Mouse (Mus musculus) ES-Bruce4 (cell line): ENCODE results near the gene H2al1b. TPM values are rescaled to one million over a fixed set of nuclear protein-coding genes. Genes with fewer than 3 reads are reported as not detected.
"Not testable (repeated sequence)": the region's sequence is repeated elsewhere in the genome, so short reads cannot be mapped to it uniquely, and the experiment has no call there.

ENCODE experiments used
- H3K27ac ChIP-seq: 2 replicates; pipeline ENCODE4 v1.5.1; 2012; ENCODE audit warnings: low read length, inconsistent platforms; ENCODE audit not compliant: insufficient read depth
- H3K27me3 ChIP-seq: 2 replicates; pipeline ENCODE4 v1.6.1; 2012; ENCODE audit warnings: mild to moderate bottlenecking, low read length, inconsistent platforms; ENCODE audit not compliant: control insufficient read depth, poor library complexity, insufficient read depth, severe bottlenecking
- H3K36me3 ChIP-seq: 2 replicates; pipeline ENCODE4 v1.6.1; 2012; ENCODE audit warnings: inconsistent platforms, mild to moderate bottlenecking, low read length, moderate library complexity; ENCODE audit not compliant: control insufficient read depth, poor library complexity, insufficient read depth, severe bottlenecking
- H3K4me1 ChIP-seq: one replicate; pipeline ENCODE4 v1.8.1; 2011; ENCODE audit warnings: low read length; ENCODE audit not compliant: control insufficient read depth, insufficient read depth
- H3K4me3 ChIP-seq: 2 replicates; pipeline ENCODE4 v1.5.1; 2011; ENCODE audit warnings: low read depth, mild to moderate bottlenecking, low read length
- H3K9ac ChIP-seq: 2 replicates; pipeline ENCODE4 v1.6.1; 2012; ENCODE audit warnings: low read depth, mild to moderate bottlenecking, inconsistent platforms; ENCODE audit not compliant: poor library complexity, severe bottlenecking
- H3K9me3 ChIP-seq: replicated peaks from 2 replicates; pipeline ENCODE4 v1.6.1; 2012; ENCODE audit warnings: mild to moderate bottlenecking, low read length, inconsistent platforms; ENCODE audit not compliant: control insufficient read depth, poor library complexity, insufficient read depth, severe bottlenecking
- CTCF ChIP-seq: IDR thresholded peaks from one replicate; pipeline ENCODE4 v1.8.1; 2011; ENCODE audit warnings: low read depth, low read length
- EP300 ChIP-seq: IDR thresholded peaks from 2 replicates; pipeline ENCODE4 v1.6.1; 2011; ENCODE audit warnings: low read depth, low read length; ENCODE audit not compliant: insufficient read depth
- POLR2A ChIP-seq: IDR thresholded peaks from one replicate; pipeline ENCODE4 v1.8.1; 2011; ENCODE audit warnings: low read length; ENCODE audit not compliant: insufficient read depth
- polyA plus RNA-seq: library from polyadenylated mRNA; stranded (reverse); fragments of >200 nt; gene quantifications from 2 replicates; pipeline ENCODE4 v1.2.4, GENCODE M21; 2011; ENCODE audit warnings: low read depth; ENCODE audit not compliant: missing spikeins, insufficient read depth, insufficient read length

The H2al1b gene
- not detected in 2 replicates for polyA plus RNA-seq

DNA sequence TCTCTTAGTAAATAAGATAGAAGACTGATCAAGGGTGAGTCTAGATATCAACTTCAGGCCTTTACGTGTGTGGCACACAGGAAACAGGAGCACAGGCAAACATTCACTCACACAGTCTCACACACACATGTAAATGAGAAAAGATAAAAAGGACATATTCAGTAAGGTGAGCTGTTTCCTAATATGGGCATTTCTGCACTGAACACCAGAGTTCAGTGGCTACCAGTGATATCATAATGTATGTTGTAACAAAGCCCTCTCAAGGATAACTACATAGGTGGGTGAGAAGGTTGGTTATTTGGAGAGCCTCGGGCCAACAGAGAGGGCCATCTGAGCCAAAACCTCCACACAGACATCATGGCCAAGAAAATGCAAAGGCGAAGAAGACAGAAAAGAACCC, at the start of gene H2al1b:
Gene H2al1b, plus strand, starts transcription at position 301 of the 400 bp plus-strand sequence.
- H3K27ac ChIP-seq, H3K27me3 ChIP-seq, H3K9me3 ChIP-seq, H3K4me3 ChIP-seq, H3K4me1 ChIP-seq, H3K9ac ChIP-seq, H3K36me3 ChIP-seq: not testable (repeated sequence)

DNA sequence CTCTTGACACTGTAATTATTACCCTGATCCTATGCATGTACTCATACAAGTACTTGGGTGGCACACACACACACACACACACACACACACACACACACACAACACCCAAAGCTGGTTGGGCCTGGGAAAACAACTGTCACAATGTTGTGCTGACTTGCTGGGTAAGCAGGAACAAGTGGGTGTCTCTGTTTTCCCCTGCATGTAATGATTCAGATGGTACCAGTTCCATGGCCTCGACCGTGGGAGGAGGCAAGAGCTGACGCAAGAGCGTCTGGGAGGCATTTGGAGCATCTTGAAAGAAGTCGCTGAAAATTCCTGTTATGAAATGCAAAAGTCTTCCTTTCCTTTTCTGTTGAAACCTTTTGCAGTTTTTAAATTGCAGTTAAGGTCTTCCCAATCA, 48.2 kb upstream of the H2al1b start:
- TF ChIP-seq EP300 (no peak), CTCF (no peak), POLR2A (no peak)
- Histone ChIP-seq H3K36me3 (no peaks in the 10 kb centered on the region), H3K9ac (no peak overlapping the region), H3K9me3 (no peaks in the 10 kb centered on the region), H3K4me1 (no peaks in the 10 kb centered on the region), H3K27ac (no peak overlapping the region), H3K4me3 (no peak overlapping the region), H3K27me3 (no peaks in the 10 kb centered on the region)

DNA sequence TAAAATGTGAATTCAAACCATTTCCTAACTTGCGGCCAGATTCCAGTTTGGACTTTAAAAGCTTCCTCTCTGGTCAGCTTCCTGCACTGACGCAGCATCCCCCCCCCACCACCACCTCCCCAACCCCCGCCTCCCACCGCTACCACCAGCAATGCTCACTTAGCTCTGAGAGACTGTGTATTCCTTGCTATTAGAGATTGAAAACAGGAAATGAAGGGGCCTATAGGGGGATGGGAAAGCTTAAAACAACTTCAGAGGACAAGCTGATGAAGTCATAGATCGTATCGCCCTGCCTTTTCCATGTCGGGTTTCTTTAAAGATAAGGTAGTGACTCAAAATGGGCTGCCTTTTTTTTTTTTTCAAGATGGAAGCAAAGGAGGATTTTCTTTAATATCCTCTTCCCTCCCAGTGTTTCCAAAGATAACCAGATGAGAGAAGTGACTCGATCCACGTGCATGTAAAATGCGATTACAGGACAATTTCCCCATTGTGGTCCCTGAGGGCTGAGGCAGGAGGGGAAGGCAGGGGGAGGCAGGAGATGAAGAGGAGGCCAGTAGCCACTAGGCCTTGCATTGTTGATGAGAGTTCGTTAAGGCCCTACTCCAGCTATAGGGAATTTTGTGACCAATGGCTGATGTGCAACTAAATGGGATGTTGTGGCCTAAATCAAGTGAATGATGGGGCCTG, 47.6 kb upstream of the H2al1b start:
- TF ChIP-seq CTCF (no peak), EP300 (no peak), POLR2A (no peak)
- Histone ChIP-seq H3K27me3 (no peaks in the 10 kb centered on the region), H3K4me3 (no peak overlapping the region), H3K36me3 (no peaks in the 10 kb centered on the region), H3K9ac (no peak overlapping the region), H3K27ac (no peak overlapping the region), H3K4me1 (no peaks in the 10 kb centered on the region), H3K9me3 (no peaks in the 10 kb centered on the region)

GRCm38 (mm10) chrX:11255564-11256360, 46.5 kb upstream of the H2al1b start:
- Histone ChIP-seq H3K27ac (no peak overlapping the region), H3K9ac (no peak overlapping the region), H3K4me3 (no peak overlapping the region), H3K9me3 (no peaks in the 10 kb centered on the region), H3K36me3 (no peaks in the 10 kb centered on the region), H3K27me3 (no peaks in the 10 kb centered on the region), H3K4me1 (no peaks in the 10 kb centered on the region)
- TF ChIP-seq EP300 (no peak), POLR2A (no peak), CTCF (no peak)

DNA sequence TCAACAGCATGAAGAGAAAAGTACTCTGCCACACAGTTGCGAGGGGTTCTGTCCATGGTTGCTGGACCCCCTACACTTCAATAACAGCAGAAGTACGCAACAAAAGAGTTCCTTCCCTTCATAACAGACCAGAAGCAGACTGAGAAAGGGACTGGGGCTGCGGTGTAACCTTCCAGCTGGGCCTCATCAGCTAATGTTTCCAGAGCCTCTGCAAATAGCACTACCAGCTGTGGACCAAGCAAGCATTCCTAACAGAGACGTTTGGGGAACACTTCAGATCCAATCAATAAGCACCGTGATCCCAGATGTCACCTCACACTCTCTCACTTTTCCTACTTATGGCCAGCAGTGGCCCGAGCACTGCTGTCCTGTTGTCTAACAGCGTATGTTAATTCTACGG, 37.3 kb upstream of the H2al1b start:
- no peak overlapping the region for H3K9ac ChIP-seq

GRCm38 (mm10) chrX:11267791-11268190, 34.4 kb upstream of the H2al1b start:
- Histone ChIP-seq H3K36me3 (no peaks in the 10 kb centered on the region), H3K9ac (no peak overlapping the region), H3K27me3 (no peaks in the 10 kb centered on the region), H3K27ac (no peak overlapping the region), H3K4me3 (no peak overlapping the region), H3K4me1 (no peaks in the 10 kb centered on the region), H3K9me3 (no peaks in the 10 kb centered on the region)
- TF ChIP-seq CTCF: no peak
- no peak for TF ChIP-seq EP300
- TF ChIP-seq POLR2A: no peak

More for the DNA sequence above, 37.3 kb upstream of the H2al1b start:
- no peak overlapping the region for H3K27ac ChIP-seq
- TF ChIP-seq CTCF: no peak
- no peak for TF ChIP-seq EP300
- TF ChIP-seq POLR2A: no peak
- H3K9me3 ChIP-seq: no peaks in the 10 kb centered on the region
- H3K4me3 ChIP-seq: no peak overlapping the region
- H3K27me3 ChIP-seq: no peaks in the 10 kb centered on the region
- H3K4me1 ChIP-seq: no peaks in the 10 kb centered on the region
- H3K36me3 ChIP-seq: no peaks in the 10 kb centered on the region
